In the genomic region with DNA sequence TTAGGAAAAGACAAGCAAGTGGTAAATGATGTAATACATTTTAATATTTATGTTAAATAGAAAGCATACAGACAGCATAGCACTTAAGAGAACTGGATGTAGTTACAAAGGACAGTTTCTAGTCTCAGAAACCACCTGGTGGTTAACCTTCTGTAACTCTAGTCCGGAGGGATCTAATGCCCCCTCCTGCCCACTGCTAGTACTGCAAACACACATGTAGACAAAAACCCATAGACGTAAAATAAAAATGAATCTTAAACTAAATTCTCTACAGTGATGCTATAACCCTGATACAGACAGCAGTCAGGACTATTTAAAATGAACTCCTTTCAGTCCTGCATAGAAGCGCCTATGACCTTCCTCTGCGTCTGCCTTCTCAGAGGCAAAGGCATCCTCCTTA, we compare ENCODE assay signal across 23 mouse cellular contexts. TPM values are rescaled to one million over a fixed set of nuclear protein-coding genes. Genes with fewer than 3 reads are reported as not detected.
A peak's percentile ranks its signal among the peaks of the same experiment; 100 is the strongest.
DNase-seq lines count a peak whose midpoint lies in the region; ATAC-seq and TF ChIP-seq lines count a peak whose summit lies in the region.
"Had no signal": no experiment of that assay in that cellular context is flagged by ENCODE, and none has a peak within 500 bp of the region (broad histone marks: within the 10 kb centered on the region; RNA-seq: fewer than 3 reads in every experiment).

No protein-coding gene starts in this region.

- 91% methylated on average over 4 of the region's 4 CpGs for WGBS in thymus, adult 2 months

- H3K4me1 ChIP-seq in thymus, adult 2 months (replicated peaks; ENCODE audit: control insufficient read depth, insufficient read depth, low read length), result no peaks in the 10 kb centered on the region
- H3K4me1 ChIP-seq: forebrain, embryonic 15.5 days; limb, embryonic 13.5 days; neural tube, embryonic 15.5 days; stomach, embryonic 15.5 days had no signal

- no peaks in the 10 kb centered on the region for H3K36me3 ChIP-seq in thymus, adult 2 months (ENCODE audit: control insufficient read depth, insufficient read depth, low read length)
- H3K36me3 ChIP-seq: stomach, embryonic 15.5 days had no signal

- peak; percentile 24 for DNase-seq in thymus, adult 2 months
- DNase-seq in thymus, adult 18-20 months, result no peak
- peak; percentile 66 for DNase-seq in ES-CJ7 (ENCODE audit: low read depth, low spot score)
- DNase-seq in induced T-regulatory cell, adult 2 months (ENCODE audit: low read depth), result peak; percentile 36
- DNase-seq in adrenal gland, adult 8-10 months, result no peak
- DNase-seq in adrenal gland, adult 2 months, result no peak
- DNase-seq: adrenal gland, postnatal 25 days; cerebellum, adult 11-12 months; cerebellum, postnatal 14 days; embryo, embryonic 11 days; gastrocnemius, postnatal 14 days; kidney, adult 9 months; kidney, postnatal 36 days; layer of hippocampus, adult 9-11 months; lung, postnatal 10 days; midbrain, embryonic 14.5 days; spleen, adult 18-20 months had no signal

- ATAC-seq in activated CD4-positive, CD25-positive, alpha-beta regulatory T cell, adult 4 months, result no peak
- ATAC-seq: forebrain, embryonic 15.5 days had no signal

- H3K27me3 ChIP-seq in thymus, adult 2 months (ENCODE audit: control insufficient read depth, insufficient read depth, low read length), result no peaks in the 10 kb centered on the region
- H3K27me3 ChIP-seq: forebrain, embryonic 15.5 days; limb, embryonic 13.5 days; neural tube, embryonic 15.5 days; stomach, embryonic 15.5 days had no signal

- H3K27ac ChIP-seq in thymus, adult 2 months (ENCODE audit: control insufficient read depth, insufficient read depth, low read length), result no peak overlapping the region
- H3K27ac ChIP-seq: forebrain, embryonic 15.5 days; limb, embryonic 13.5 days; liver, embryonic 14.5 days; neural tube, embryonic 15.5 days; stomach, embryonic 15.5 days had no signal

- TF ChIP-seq CTCF in thymus, adult 2 months (IDR thresholded peaks at IDR 0.05; ENCODE audit: borderline replicate concordance, control insufficient read depth, extremely low read depth, insufficient read depth, low read length, poor library complexity), result no peak

- no peak for TF ChIP-seq POLR2A in thymus, adult 2 months (IDR thresholded peaks at IDR 0.05; ENCODE audit: control insufficient read depth, extremely low read depth, insufficient read depth, low read length, poor library complexity)

- H3K4me3 ChIP-seq in thymus, adult 2 months (ENCODE audit: control insufficient read depth, insufficient read depth, low read length), result no peak overlapping the region
- H3K4me3 ChIP-seq: forebrain, embryonic 15.5 days; limb, embryonic 13.5 days; neural tube, embryonic 15.5 days; stomach, embryonic 15.5 days had no signal

RNA-seq across cellular contexts. Expression of a gene that starts 24.1 kb away (rescaled TPM):
- polyA plus RNA-seq in thymus, adult 2 months (2012; rRNA removed), result 1.7 and 1.9 TPM in 2 replicates
- polyA plus RNA-seq in activated CD4-positive, CD25-positive, alpha-beta regulatory T cell, adult 4 months (2017; shearing (Covaris generic)), result 10 to 100 TPM; 15.1 to 19.8 TPM
- total RNA-seq in adrenal gland, adult 8-10 months (2022), result 10 to 100 TPM; 17.2 to 26.1 (median 18.7) TPM
- total RNA-seq in adrenal gland, adult 2 months (2021), result 10 to 100 TPM; 18.2 to 19.1 TPM
- 0.09 and 0.13 TPM in 2 replicates for polyA plus RNA-seq in adrenal gland, adult 2 months (2012; rRNA removed)

Comparison
In these comparisons a context has a peak if more than half of its experiments do, and no peak if none do; other contexts are left out.
1. DNase-seq: peak in thymus, adult 2 months (single experiment), ES-CJ7 (single experiment) and induced T-regulatory cell, adult 2 months (single experiment); none in thymus, adult 18-20 months (0 of 2), adrenal gland, adult 8-10 months (single experiment) and adrenal gland, adult 2 months (single experiment).